Mouse (Mus musculus): Measurements from ENCODE around the gene Arntl.
A peak's percentile ranks its signal among the peaks of the same experiment; 100 is the strongest.
"Not testable (repeated sequence)": the region's sequence is repeated elsewhere in the genome, so short reads cannot be mapped to it uniquely, and the experiment has no call there.

Arntl gene

GRCm38 (mm10) chr7:113251001-113251400, 43.7 kb downstream of the Arntl start:
- DNase-seq (ENCODE audit: low spot score): no peak

DNA sequence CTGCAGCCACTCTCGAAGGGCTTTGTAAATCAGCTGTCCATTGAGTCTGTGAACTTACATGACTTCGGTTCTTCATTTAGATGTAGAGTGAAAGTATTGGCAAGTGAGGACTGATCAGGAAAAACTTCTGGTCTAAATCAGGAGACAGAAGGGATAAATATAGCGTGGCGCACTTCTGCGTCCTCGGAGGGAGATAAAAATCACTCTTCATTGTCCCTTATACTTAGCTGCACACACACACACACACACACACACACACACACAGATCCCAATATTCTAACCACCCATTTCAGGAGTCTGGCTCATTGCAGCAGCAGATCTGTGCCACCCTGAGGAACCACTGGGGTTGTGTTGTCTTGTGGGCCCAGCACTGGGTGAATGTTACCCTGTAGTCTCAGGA, 44.3 kb downstream of the Arntl start:
- no peak for DNase-seq (ENCODE audit: low spot score)

DNA sequence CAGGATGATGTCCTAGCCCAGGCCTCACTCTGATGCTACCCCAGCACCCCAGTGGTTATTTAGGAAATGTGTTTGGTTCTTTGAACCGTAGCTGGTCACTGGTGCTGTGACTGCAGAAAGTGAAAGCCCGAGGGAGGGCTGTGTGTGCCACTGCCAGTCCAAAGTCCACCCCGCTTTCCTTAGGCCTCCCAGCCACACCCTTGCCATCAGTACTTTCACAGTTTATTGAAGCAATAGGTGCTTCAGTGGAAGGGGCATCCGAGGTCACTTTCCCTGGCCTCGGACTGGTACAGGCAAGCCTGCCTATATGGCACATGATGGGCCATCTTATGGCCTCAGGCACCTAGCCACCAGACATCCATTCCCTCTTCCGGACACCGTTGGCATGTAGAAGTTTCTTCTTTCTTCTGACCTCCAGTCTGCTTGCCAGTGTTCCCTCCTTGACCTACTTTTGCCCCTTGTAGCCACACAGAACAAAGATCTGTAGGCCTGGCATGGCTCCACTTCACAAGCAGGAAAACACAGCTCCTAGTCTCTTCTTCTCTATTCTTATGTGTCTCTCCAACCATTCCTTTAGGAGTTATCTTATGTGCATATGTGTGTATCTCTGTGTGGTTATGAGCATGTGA, 46.6 kb downstream of the Arntl start:
- no peak for DNase-seq (ENCODE audit: low spot score)

GRCm38 (mm10) chr7:113256046-113256445, 48.8 kb downstream of the Arntl start:
- no peak for DNase-seq (ENCODE audit: low spot score)

GRCm38 (mm10) chr7:113258430-113258829, 51.2 kb downstream of the Arntl start:
- DNase-seq (ENCODE audit: low spot score): no peak

DNA sequence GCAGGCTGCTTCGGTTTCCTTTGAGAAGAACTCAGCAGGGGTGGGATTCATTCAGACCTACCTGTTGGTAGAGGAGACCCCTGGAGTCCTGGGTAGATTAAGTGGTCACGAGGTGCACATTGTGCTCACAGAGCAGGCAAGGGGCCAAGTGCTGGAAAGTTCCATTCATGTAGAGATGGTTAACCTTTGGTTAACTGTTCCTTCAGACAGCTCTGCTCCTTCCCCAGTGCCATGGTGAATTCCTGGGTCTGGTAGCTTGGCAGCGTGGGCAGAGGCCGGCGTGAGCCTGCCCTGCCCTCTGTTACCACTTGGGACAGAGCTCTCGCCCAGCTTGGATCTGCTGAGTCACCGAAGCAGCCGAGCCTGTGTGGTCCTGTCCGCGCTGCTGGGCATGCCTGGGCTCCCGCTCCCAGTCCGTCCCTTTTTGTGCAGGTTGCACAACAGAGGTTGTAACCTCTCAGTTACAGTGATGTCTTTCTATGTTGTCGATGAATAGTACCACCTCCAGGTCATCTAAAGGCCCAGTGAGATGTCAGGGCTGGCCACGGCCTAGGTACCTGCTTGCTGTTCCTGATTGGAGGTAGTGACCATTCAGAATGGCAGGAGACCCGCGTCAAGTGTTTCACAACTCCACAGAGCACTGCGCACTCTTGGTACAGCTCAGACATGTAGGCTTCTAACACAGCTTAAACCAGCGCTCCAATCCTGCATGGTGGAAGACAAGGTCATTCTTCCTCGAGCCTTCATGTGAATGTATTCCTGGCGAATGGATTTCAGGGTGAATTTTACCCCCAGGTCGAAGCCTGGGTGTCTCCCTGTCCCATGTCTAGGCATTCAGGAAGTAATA, 53.3 kb downstream of the Arntl start:
- peak; percentile 42 for DNase-seq (ENCODE audit: low spot score)

- no peak for DNase-seq (ENCODE audit: low spot score)
Measured at GRCm38 (mm10) chr7:113261690-113262089, 54.4 kb downstream of the Arntl start.

GRCm38 (mm10) chr7:113262510-113263467, 55.5 kb downstream of the Arntl start:
- not testable (repeated sequence) for DNase-seq (ENCODE audit: low spot score)

- DNase-seq (ENCODE audit: low spot score): no peak
Measured at GRCm38 (mm10) chr7:113263990-113264389, 56.7 kb downstream of the Arntl start.

DNA sequence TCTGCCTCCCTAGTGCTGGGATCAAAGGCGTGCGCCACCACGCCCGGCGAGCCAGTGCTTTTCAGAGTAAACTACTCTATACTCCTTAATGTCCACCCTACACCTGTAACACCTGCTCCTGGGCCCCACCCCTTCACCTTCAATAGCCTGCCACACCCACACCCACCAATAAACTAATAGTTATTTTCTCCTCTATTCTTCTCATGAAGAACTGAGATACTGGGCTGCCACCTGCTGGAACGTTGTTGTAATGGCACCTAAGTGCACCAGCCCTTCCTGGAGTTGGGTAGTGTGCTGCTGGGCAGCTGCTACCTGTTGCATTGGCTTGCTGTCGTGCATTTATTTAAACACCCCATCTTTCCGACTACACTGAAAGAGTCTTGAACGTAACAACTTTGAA, 61.0 kb downstream of the Arntl start:
- peak; percentile 51 for DNase-seq (ENCODE audit: low spot score)

DNA sequence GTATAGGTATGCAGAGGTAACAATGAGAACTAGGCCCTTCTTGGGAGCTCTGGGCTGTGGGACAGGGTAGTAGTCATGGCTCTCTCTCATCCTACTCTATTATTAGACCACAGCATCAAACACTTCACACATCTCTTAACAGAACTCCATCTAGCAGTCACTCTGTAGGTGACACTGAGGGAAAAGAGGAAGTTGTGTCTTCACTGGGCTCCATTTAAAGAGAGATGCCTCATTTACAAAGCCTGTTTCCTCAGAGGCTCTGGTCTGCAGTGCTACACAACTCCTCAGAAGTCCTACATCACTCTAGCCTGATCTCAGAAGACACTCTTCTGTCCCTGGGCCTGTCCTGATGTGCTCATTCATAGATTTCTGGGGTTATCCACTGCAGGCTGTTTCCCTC, 61.8 kb downstream of the Arntl start:
- DNase-seq (ENCODE audit: low spot score): no peak

GRCm38 (mm10) chr7:113269921-113270320, 62.7 kb downstream of the Arntl start:
- no peak for DNase-seq (ENCODE audit: low spot score)

DNA sequence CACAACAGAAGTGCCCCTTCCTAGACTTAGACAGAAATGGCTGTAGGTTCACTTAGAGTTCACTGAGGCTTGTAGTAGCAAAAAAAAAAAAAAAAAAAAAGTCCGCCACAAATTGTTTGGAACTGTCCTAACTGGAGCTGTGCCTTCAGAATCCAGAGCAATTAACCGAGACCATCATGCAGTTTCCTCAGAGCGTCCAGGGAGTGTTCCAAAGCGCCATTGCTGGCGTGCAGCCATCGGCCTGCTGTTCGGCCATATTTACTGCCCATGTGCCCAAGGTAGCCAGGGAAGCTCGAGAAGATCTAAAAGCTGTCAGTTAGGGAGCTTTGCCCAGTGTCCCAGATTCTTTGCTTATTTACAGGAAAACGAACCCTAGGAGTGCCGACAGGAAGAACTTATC, 63.3 kb downstream of the Arntl start:
- peak; percentile 26 for DNase-seq (ENCODE audit: low spot score)

GRCm38 (mm10) chr7:113270991-113271390, 63.7 kb downstream of the Arntl start:
- DNase-seq (ENCODE audit: low spot score): no peak

DNA sequence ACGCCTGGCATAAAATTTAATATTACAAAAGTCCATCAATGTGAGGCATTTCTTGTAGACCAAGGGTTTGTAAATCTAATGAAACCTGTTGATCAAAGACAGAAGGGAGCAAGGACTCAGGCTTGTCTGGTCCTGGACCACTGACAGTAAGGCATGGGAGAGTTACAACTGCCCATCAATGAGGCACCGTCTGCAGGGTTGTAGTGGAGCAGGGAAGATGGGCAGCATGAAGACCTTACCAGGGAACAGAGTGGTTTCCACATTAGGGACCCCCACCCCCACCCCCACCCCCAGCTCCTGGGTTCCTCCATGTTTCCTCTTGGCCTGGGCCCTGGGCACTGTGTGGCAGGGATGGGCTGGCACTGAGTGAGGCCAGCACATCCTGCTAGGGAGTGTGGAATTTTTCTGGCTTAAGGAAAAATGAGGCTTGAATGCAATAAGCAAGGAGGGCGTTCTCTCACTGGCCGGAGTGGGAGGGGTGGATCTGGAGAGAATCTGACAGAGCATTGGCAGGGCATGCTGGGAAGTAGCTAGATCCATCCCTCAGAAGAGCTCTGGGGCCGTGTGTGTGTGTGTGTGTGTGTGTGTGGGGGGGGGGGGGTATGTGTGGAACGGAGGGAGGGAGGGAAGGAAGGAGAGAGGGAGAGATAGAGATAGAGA, 65.2 kb downstream of the Arntl start:
- no peak for DNase-seq (ENCODE audit: low spot score)

DNA sequence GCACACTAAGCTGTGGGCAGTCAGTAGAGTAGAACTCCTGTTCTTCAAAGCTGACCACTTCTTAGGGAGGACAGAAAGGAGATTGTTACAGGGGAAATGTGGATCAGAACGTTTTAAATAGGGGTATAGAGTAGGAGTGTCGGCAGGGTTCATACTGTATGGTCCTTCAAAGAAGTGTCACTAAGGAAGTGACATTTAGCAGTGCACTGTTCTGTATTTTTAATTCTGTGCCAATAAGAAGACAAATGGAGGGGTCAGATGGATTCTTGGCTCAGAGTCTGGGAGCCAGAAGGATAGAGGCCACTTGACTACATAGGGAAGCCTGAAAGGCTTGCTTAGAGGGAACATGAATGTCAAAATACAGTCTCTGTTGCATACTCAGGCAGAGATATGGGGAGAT, 70.0 kb downstream of the Arntl start:
- no peak for DNase-seq (ENCODE audit: low spot score)

DNA sequence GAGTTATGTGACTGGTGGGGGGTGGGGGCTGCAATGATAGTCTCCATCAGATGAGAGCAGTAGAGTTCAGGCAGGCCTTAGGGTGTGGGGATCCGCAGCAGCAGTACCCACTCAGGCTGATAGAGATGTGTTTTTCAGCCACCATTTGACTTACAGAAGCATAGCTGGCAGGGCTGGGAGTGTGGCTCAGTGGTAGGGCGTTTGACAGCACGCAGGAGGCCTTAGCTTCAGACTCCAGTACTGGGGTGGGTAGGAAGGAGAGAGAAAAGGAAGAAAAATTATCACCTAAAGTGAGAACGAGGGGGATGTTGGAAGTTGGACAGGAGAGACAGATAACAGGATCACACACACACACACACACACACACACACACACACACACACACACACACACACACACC, 71.2 kb downstream of the Arntl start:
- no peak for DNase-seq (ENCODE audit: low spot score)

DNA sequence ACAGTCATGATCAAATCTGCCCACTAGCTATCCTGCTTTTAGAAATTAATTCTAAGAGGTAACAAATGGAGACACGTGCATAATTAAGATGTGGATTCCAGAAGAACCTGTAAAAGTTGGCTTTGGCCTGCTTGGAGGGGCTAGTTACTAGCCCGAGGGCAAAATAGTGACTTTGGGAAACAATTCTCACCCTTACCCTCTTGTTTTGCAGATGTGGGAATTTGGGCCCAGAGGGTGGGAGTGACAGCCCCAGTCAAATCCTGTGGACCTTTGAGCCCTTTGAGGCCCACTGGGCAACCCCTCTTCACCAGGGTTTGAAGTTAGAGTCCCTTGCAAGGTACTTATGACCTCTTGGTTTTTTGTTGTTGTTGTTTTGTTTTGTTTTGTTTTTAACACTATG, 72.0 kb downstream of the Arntl start:
- no peak for DNase-seq (ENCODE audit: low spot score)

DNA sequence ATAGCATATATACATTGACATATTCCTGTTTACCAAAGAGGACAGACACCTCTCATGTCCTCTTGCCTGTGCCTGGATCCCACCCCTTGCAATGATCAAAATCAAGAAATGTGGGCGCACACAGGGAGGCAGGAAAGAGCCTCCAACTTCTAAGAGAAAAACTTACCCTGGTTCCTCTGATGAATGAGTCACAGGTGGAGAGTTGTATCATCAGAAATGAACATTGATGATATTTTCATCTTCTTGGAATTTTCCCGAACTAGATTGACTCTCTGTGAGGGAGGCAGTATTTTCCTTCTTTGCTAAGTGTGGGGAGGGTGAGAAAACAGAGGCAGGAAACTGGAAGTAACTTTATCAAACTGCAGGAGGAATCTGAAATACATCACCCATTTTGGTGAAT, 78.1 kb downstream of the Arntl start:
- no peak for DNase-seq (ENCODE audit: low spot score)

GRCm38 (mm10) chr7:113289211-113289610, 81.9 kb downstream of the Arntl start:
- no peak for DNase-seq (ENCODE audit: low spot score)

DNA sequence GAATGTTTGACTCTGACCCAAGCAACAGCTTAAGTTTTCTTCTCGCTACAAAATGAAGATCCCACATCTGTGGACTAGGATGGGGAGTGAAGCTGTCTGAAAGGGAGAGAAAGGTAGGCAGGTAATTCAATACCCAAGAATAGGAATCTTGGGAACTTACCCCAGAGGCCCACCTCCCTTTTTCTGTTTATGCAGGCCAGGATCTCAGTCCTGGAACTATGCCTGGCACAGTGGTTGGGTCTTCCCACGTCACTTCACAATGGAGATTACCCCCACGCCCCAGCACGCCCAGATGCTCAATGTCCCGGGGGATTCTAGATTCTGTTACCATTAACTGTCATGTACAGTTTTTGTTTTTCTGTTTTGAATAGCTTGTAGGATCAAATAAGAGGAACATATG, 84.5 kb downstream of the Arntl start:
- DNase-seq (ENCODE audit: low spot score): no peak

DNA sequence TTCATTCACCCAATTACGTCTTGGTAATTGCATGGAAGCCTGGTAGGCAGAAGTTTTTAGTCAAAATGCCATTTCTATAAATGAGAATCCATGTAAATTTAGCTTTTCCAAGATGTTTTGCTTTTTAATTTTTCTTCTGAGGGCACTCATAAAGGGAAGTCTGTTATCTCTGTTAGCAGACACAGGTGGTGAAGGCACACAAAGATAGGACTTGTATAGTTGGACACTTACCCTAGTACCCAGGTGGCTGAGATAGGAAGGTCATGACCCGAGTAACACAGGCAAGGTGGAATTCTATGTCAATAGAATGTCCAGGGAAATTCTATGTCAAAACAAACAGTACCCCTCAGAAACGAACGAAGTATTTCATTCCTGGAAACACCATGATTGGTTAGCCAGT, 84.9 kb downstream of the Arntl start:
- DNase-seq (ENCODE audit: low spot score): no peak
